Mouse (Mus musculus) right cerebral cortex, postnatal 14 days (tissue): ENCODE results near the gene Chchd4.

Experiments used
- DNase-seq: peaks from one replicate; pipeline ENCODE4 v3.0.0; 2022

The Chchd4 gene

GRCm38 (mm10) chr6:91472868-91473804, at the start of gene Chchd4, which contains the start of gene Tmem43:
Chchd4 (minus strand) TSS chr6:91473546.
Tmem43 (plus strand) TSS chr6:91473703.
- peak; percentile 97 for DNase-seq

- no peak for DNase-seq
These were observed 49.5 kb upstream of the Chchd4 start for GRCm38 (mm10) chr6:91522816-91523215.

GRCm38 (mm10) chr6:91518454-91519020, 45.2 kb upstream of the Chchd4 start:
- no peak for DNase-seq

- peak; percentile 96 for DNase-seq
These were observed 42.5 kb upstream of the Chchd4 start, which contains the start of the genes Xpc and Lsm3 for GRCm38 (mm10) chr6:91515545-91516449. Xpc (minus strand) TSS chr6:91515888. Lsm3 (plus strand) TSS chr6:91515928.

GRCm38 (mm10) chr6:91514737-91515362, 41.5 kb upstream of the Chchd4 start:
- no peak for DNase-seq

GRCm38 (mm10) chr6:91514135-91514534, 40.8 kb upstream of the Chchd4 start:
- no peak for DNase-seq

- DNase-seq, result no peak
These were observed 36.9 kb upstream of the Chchd4 start for GRCm38 (mm10) chr6:91510211-91510610.

- DNase-seq, result peak; percentile 73
These were observed 36.0 kb upstream of the Chchd4 start for GRCm38 (mm10) chr6:91509326-91509725.

GRCm38 (mm10) chr6:91508041-91508440, 34.7 kb upstream of the Chchd4 start:
- DNase-seq, result no peak

- no peak for DNase-seq
These were observed 32.7 kb upstream of the Chchd4 start for GRCm38 (mm10) chr6:91506036-91506435.

- DNase-seq, result no peak
These were observed 30.0 kb upstream of the Chchd4 start for GRCm38 (mm10) chr6:91503302-91503701.

GRCm38 (mm10) chr6:91494526-91494925, 21.2 kb upstream of the Chchd4 start:
- DNase-seq, result no peak

- DNase-seq, result no peak
These were observed 19.7 kb upstream of the Chchd4 start for GRCm38 (mm10) chr6:91493053-91493452.

- no peak for DNase-seq
These were observed 17.7 kb upstream of the Chchd4 start for GRCm38 (mm10) chr6:91491004-91491403.

- DNase-seq, result peak; percentile 32
These were observed 16.5 kb upstream of the Chchd4 start for GRCm38 (mm10) chr6:91489872-91490271.

GRCm38 (mm10) chr6:91488496-91489212, 15.3 kb upstream of the Chchd4 start:
- no peak for DNase-seq

GRCm38 (mm10) chr6:91486736-91487453, 13.5 kb upstream of the Chchd4 start:
- DNase-seq, result no peak

- DNase-seq, result no peak
These were observed 10.0 kb upstream of the Chchd4 start for GRCm38 (mm10) chr6:91483371-91483770.

- DNase-seq, result no peak
These were observed 3.2 kb upstream of the Chchd4 start for GRCm38 (mm10) chr6:91476541-91476940.

- DNase-seq, result no peak
These were observed 1.3 kb upstream of the Chchd4 start for GRCm38 (mm10) chr6:91474441-91475190.
